Mouse (Mus musculus) kidney, postnatal 0 days (tissue): ENCODE data around the gene Pilra. TPM values are rescaled to one million over a fixed set of nuclear protein-coding genes. Genes with fewer than 3 reads are reported as not detected.
A peak's percentile ranks its signal among the peaks of the same experiment; 100 is the strongest.
"Not testable (repeated sequence)": the region's sequence is repeated elsewhere in the genome, so short reads cannot be mapped to it uniquely, and the experiment has no call there.

ENCODE experiments used
- ATAC-seq: fragments of 200-750 bp; cut with Nextera tagmentation; replicated peaks from 2 replicates; pipeline ENCODE4 v1.8.0; 2017; ENCODE audit warnings: low read depth, moderate number of reproducible peaks, moderate TSS enrichment, moderate library complexity; ENCODE audit not compliant: low FRiP score
- DNase-seq: peaks from one replicate; pipeline ENCODE4 v3.0.0-alpha.2; 2016; ENCODE audit warnings: low spot score
- H3K27ac ChIP-seq: fragments of 300-500 bp; sonication (generic); 2 replicates; pipeline ENCODE4 v1.5.1; 2014; ENCODE audit warnings: mild to moderate bottlenecking
- H3K27me3 ChIP-seq: fragments of 300-500 bp; sonication (generic); 2 replicates; pipeline ENCODE4 v1.6.1; 2014; ENCODE audit warnings: low read length, mixed read lengths; ENCODE audit not compliant: insufficient read depth
- H3K36me3 ChIP-seq: fragments of 300-500 bp; sonication (generic); 2 replicates; pipeline ENCODE4 v1.6.1; 2014; ENCODE audit warnings: low read length, mixed read lengths; ENCODE audit not compliant: insufficient read depth
- H3K4me1 ChIP-seq: fragments of 300-500 bp; sonication (generic); replicated peaks from 2 replicates; pipeline ENCODE4 v1.6.1; 2014; ENCODE audit warnings: antibody characterized with exemption, low read length, mixed read lengths; ENCODE audit not compliant: insufficient read depth
- H3K4me2 ChIP-seq: fragments of 300-500 bp; sonication (generic); 2 replicates; pipeline ENCODE4 v1.6.1; 2014; ENCODE audit warnings: mild to moderate bottlenecking, low read length, moderate library complexity, mixed read lengths
- H3K4me3 ChIP-seq: fragments of 300-500 bp; sonication (generic); replicated peaks from 2 replicates; pipeline ENCODE4 v1.5.1; 2014; ENCODE audit warnings: low read depth, low read length
- H3K9ac ChIP-seq: fragments of 300-500 bp; sonication (generic); 2 replicates; pipeline ENCODE4 v1.6.1; 2014; ENCODE audit warnings: low read depth, low read length
- H3K9me3 ChIP-seq: fragments of 300-500 bp; sonication (generic); replicated peaks from 2 replicates; pipeline ENCODE4 v1.6.1; 2016; ENCODE audit warnings: low read length, inconsistent platforms, mixed read lengths
- CTCF ChIP-seq: IDR thresholded peaks from 2 replicates; pipeline ENCODE4 v1.5.1; 2016; ENCODE audit warnings: antibody characterized with exemption, low read depth, mild to moderate bottlenecking, moderate library complexity
- whole genome bisulfite sequencing: fragments of 180-500 bp; shearing (Covaris S2); extraction: QIAGEN DNeasy Blood & Tissue Kit; methylation state at CpG from one replicate; pipeline ENCODE4 v1.1.7; 2014; 5-methylcytosine and 5-hydroxymethylcytosine counted together
- polyA plus RNA-seq: library from polyadenylated mRNA; unstranded; fragments of >200 nt; fragmentation: Nextera tagmentation; extraction: Ambion mirVana; gene quantifications from 2 replicates; pipeline ENCODE4 v1.2.1, GENCODE M21; 2015

Pilra gene
- polyA plus RNA-seq, 1 experiment from 2014 or later, result 0.70 TPM

DNA sequence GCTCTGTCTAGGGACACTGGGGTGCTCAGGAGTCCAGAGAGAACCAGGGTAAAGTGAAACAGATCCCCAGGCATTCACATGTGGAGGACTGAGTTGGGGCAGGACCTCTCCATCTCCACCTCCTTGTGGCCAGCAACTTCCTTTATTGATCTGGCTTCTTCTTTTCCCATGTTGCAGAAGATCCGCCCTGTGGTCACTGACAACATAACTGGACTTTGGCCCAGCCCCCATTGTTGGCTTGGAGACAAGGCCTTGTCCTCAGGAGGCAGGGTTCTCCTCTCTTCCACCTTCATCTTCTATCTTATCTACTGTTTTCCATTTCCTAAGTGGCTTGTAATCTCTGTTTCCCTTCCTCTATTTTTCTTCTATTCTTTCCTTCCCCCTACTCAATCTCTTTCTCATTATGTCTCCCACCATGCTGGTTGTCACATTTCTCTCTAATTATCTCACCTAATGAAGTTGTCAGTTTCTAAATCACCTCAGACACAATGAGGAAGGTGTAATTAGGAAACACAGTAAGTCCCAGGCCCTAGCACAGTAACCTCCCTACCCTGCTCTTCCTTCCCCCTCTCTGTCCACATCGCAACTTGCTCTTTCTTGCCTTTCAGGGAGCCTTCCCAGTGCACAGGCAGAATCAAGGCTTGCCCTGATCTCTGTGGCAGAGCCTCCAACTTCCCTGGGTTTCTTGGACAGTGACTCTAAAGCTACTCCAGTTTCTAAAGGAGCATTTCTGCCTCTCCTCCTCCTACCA, 22.1 kb upstream of the Pilra start, which contains the start of gene Pilrb1:
Gene Pilrb1, minus strand, starts transcription at position 147 of the 751 bp plus-strand sequence.
- not testable (repeated sequence) for H3K4me2 ChIP-seq, H3K4me3 ChIP-seq, H3K36me3 ChIP-seq, H3K27ac ChIP-seq, H3K9ac ChIP-seq, DNase-seq, ATAC-seq, H3K9me3 ChIP-seq, H3K27me3 ChIP-seq, H3K4me1 ChIP-seq
- WGBS, result 96% methylated on average over 2 of the region's 2 CpGs

DNA sequence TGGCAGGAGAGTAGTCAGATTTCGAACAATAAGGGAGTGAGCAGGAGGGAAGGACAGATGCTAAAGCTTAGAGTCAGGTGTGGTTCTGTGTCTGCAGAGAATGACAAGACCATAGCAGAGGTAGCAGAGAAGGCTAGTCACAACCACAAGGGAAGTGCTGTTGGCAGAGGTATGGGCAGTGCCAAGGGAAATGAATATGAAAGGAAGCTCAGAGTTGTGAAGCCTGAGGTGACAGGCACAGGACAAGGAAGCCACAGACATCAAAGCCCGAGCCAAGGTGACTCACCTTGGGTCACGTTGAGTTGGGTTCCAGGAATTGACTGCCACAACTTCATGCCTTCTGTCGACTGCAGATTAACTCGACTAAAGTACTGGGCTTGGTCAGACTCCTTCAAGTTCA, 20.8 kb upstream of the Pilra start:
- H3K36me3 ChIP-seq, H3K4me2 ChIP-seq, DNase-seq, H3K9ac ChIP-seq, H3K9me3 ChIP-seq, H3K27me3 ChIP-seq, H3K4me3 ChIP-seq, H3K4me1 ChIP-seq, H3K27ac ChIP-seq, ATAC-seq: not testable (repeated sequence)
- 68% methylated on average over 4 of the region's 5 CpGs for WGBS

DNA sequence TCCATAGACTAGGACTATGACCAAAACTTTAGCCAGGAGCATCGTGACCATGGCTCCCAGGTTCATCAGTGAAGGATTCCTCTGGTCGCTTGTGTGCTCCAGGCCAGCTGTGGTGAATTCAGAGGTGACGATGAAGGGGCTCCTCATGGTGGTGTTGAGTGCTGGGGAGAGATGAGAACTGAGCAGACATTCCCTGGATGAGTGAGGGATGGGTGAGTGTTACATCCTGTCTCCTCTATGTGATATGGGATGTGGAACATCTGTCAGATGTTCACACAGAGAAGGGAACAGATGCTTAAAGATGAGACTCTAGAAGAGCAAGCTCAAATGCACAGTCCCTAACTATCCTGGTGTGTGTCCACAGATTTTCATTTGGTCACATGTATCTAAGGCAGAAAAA, 18.8 kb upstream of the Pilra start:
- ATAC-seq, H3K4me1 ChIP-seq: not testable (repeated sequence)
- WGBS, result 87% methylated on average over 3 of the region's 3 CpGs

DNA sequence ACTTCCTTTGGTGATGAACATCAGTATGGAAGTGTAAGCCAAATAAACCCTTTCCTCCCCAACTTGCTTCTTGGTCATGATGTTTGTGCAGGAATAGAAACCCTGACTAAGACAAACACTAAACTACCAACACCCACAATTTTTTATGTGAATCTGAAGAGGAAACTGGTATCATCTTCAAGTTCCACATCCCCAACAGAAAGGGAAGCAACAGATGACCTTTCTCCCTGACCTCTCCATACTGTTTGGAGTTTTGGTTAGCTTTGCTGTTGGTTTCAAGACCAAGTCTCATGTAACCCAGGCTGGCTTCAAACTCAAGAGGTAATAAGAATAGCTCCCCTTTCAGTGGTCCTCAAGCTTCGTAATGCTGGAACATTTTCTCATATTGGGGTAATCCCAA, 14.2 kb upstream of the Pilra start:
- not testable (repeated sequence) for ATAC-seq, H3K4me2 ChIP-seq, H3K4me3 ChIP-seq, H3K4me1 ChIP-seq, H3K27ac ChIP-seq, H3K27me3 ChIP-seq, H3K9me3 ChIP-seq, H3K9ac ChIP-seq, DNase-seq, H3K36me3 ChIP-seq
- WGBS, result 88% methylated on average over 1 of the region's 1 CpGs

More for the DNA sequence above, 18.8 kb upstream of the Pilra start:
- not testable (repeated sequence) for H3K27ac ChIP-seq, H3K9me3 ChIP-seq, H3K4me2 ChIP-seq, H3K9ac ChIP-seq, H3K4me3 ChIP-seq, H3K36me3 ChIP-seq, DNase-seq, H3K27me3 ChIP-seq

DNA sequence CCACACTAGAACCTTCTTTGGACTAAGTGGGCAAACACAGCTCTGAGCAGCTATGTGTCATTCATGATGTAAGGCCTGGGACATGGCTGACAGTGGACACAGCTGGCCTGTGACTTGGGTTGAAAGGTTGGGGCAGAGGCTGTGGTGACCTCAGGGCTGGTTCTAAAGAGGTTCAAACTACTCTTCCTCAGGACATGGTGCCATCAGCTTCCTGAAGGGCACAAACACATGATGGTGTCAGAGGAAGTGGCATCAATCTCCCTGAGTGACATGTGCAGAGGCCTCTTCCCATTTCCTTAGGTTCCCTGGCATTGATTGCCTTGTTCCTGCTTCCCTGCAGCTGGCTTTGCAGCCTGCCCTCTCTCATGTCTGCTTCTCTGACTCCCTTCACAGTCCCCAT, 1.0 kb upstream of the Pilra start:
- H3K9me3 ChIP-seq, H3K27ac ChIP-seq, H3K4me2 ChIP-seq, H3K4me3 ChIP-seq, H3K27me3 ChIP-seq, H3K4me1 ChIP-seq, H3K9ac ChIP-seq, DNase-seq, ATAC-seq, H3K36me3 ChIP-seq: not testable (repeated sequence)

DNA sequence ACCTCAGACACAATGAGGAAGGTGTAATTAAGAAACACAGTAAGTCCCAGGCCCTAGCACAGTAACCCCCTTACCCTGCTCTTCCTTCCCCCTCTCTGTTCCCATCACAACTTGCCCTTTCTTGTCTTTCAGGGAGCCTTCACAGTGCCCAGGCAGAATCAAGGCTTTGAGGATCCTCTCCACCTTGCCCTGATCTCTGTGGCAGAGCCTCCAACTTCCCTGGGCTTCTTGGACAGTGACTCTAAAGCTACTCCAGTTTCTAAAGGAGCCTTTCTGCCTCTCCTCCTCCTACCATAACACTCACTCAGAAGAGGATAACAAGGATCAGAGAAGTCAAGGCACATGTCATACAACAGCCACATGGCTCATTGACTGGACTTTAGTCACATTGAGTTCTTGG, 530 bp upstream of the Pilra start:
- H3K4me3 ChIP-seq, result no peak overlapping the region
- H3K9me3 ChIP-seq, result no peaks in the 10 kb centered on the region
- H3K36me3 ChIP-seq, result no peaks in the 10 kb centered on the region
- no peaks in the 10 kb centered on the region for H3K4me1 ChIP-seq
- no peak overlapping the region for H3K4me2 ChIP-seq
- no peak overlapping the region for H3K9ac ChIP-seq
- H3K27me3 ChIP-seq, result no peaks in the 10 kb centered on the region
- H3K27ac ChIP-seq, result no peak overlapping the region
- DNase-seq (no peak), ATAC-seq (no peak)
- no peak for TF ChIP-seq CTCF

DNA sequence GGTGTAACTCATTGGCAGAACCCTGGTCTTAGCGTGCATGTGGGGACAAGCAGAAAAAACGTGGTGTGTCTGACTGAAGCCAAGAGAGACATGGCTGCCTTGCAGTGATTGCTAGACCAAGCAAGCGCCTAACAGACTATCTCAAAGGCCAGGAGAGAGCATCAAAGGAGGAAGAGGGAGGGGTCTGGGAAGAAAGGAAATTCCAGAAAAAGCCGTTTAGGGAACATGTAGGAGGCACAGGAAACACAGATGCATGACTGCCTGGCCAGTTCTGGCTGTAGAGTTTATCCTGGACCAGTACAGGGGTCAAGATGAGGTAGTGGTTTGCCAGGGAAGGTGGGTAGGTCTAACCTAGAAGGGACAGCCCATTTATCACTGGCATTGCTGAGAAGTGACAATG, 2.6 kb downstream of the Pilra start:
- Histone ChIP-seq H3K4me2 (no peak overlapping the region), H3K27me3 (no peaks in the 10 kb centered on the region), H3K4me1 (no peaks in the 10 kb centered on the region), H3K27ac (no peak overlapping the region), H3K9me3 (no peaks in the 10 kb centered on the region), H3K36me3 (no peaks in the 10 kb centered on the region), H3K4me3 (no peak overlapping the region), H3K9ac (no peak overlapping the region)
- ATAC-seq (no peak), DNase-seq (peak; percentile 52)
- 29% methylated on average over 4 of the region's 4 CpGs for WGBS
- TF ChIP-seq CTCF, result no peak
